In the genomic region with DNA sequence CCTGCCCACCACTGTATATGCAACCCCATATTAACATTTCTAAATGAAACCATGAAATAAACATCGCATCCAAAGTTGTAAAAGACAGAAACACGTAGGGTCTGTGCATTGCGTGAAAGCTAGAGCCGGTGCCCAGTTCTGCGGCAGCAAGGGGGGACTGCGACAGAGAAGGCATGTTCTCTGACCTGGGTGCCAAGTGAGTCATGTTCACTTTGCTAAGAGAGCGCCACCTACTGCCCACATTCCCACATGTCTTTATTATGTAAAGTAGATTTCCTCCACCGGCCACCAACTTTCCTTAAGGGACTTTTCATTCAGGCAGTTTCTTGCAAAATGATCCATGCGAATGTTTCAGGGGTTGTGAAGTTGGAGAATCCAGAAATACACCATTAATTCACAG, we compare ENCODE assay signal across 8 mouse cellular contexts. TPM values are rescaled to one million over a fixed set of nuclear protein-coding genes. Genes with fewer than 3 reads are reported as not detected.
DNase-seq lines count a peak whose midpoint lies in the region; ATAC-seq and TF ChIP-seq lines count a peak whose summit lies in the region.

No protein-coding gene starts in this region.

- H3K27me3 ChIP-seq in C2C12 (ENCODE audit: control insufficient read depth, insufficient read depth, insufficient read length), result no peaks in the 10 kb centered on the region
- H3K27me3 ChIP-seq in embryonic facial prominence, embryonic 14.5 days (replicated peaks; ENCODE audit: control insufficient read depth, insufficient read depth, low read length), result no peaks in the 10 kb centered on the region

- no peak overlapping the region for H3ac ChIP-seq in C2C12 (ENCODE audit: control insufficient read depth, insufficient read length, low read depth)

- no peaks in the 10 kb centered on the region for H3K9me3 ChIP-seq in embryonic facial prominence, embryonic 14.5 days (ENCODE audit: control insufficient read depth, low read length)

- H3K4me1 ChIP-seq in embryonic facial prominence, embryonic 14.5 days (ENCODE audit: control insufficient read depth, insufficient read depth, low read length), result peaks cover 4% of the 10 kb centered on the region

- no peak overlapping the region for H3K27ac ChIP-seq in embryonic facial prominence, embryonic 14.5 days (replicated peaks; ENCODE audit: low read depth, low read length)

- H3K4me2 ChIP-seq in embryonic facial prominence, embryonic 14.5 days (ENCODE audit: low read depth, low read length), result no peak overlapping the region

- no peaks in the 10 kb centered on the region for H3K36me3 ChIP-seq in C2C12 (ENCODE audit: control insufficient read depth, insufficient read depth)
- no peaks in the 10 kb centered on the region for H3K36me3 ChIP-seq in embryonic facial prominence, embryonic 14.5 days (ENCODE audit: control insufficient read depth, insufficient read depth, low read length)

- DNase-seq in adrenal gland, postnatal 36 days, result peak; percentile 72 to 81
- DNase-seq in embryonic facial prominence, embryonic 14.5 days (ENCODE audit: low spot score), result peak; percentile 93
- DNase-seq in heart, adult 9 months (ENCODE audit: low spot score in 2 of 2), result peak; percentile 58 to 80
- peak; percentile 82 to 94 for DNase-seq in kidney, postnatal 25 days
- peak; percentile 67 to 78 for DNase-seq in lung, adult 18-20 months
- DNase-seq in retina, adult 2 months (ENCODE audit: low read depth, low spot score), result peak; percentile 23
- DNase-seq in thymus, postnatal 36 days, result peak; percentile 38 to 59

- 13% methylated on average over 9 of the region's 9 CpGs for WGBS in embryonic facial prominence, embryonic 14.5 days

- peak; percentile 62 for ATAC-seq in embryonic facial prominence, embryonic 14.5 days (ENCODE audit: low read depth)

- no peaks in the 10 kb centered on the region for H3K79me3 ChIP-seq in C2C12 (ENCODE audit: low read depth)

- no peaks in the 10 kb centered on the region for H3K79me2 ChIP-seq in C2C12 (ENCODE audit: control insufficient read depth, insufficient read depth)

- TF ChIP-seq CTCF in C2C12 (IDR thresholded peaks at IDR 0.05; ENCODE audit: control insufficient read depth, insufficient read depth, insufficient read length), result no peak

- H3K9ac ChIP-seq in embryonic facial prominence, embryonic 14.5 days (ENCODE audit: low read depth, low read length), result no peak overlapping the region

- H3K4me3 ChIP-seq in C2C12 (ENCODE audit: insufficient read depth, poor library complexity, severe bottlenecking), result no peak overlapping the region
- no peak overlapping the region for H3K4me3 ChIP-seq in embryonic facial prominence, embryonic 14.5 days (ENCODE audit: low read depth, low read length)

TF ChIP-seq in C2C12, 6 proteins besides CTCF, POLR2A, EP300 and RAD21:
- TF ChIP-seq CEBPB (IDR thresholded peaks at IDR 0.05; ENCODE audit: low read depth) (no peak), FOSL1 (IDR thresholded peaks at IDR 0.05; ENCODE audit: insufficient read depth, low read length, poor library complexity, severe bottlenecking) (no peak), MAX (IDR thresholded peaks at IDR 0.05) (peak; percentile 62), USF1 (IDR thresholded peaks at IDR 0.05; ENCODE audit: low read depth) (no peak), MYOG (IDR thresholded peaks at IDR 0.05; ENCODE audit: control insufficient read depth, extremely low read depth, insufficient read length) (no peak), MYOD1 (IDR thresholded peaks at IDR 0.05; ENCODE audit: control insufficient read depth, insufficient read length, low read depth) (no peak)

RNA-seq across cellular contexts. Expression of gene Mep1a, which starts 44.0 kb away (rescaled TPM):
- not detected for polyA plus RNA-seq in C2C12 (2012; fragmentation: generic; extraction: Trizol)
- not detected for total RNA-seq in adrenal gland, postnatal 36 days (2021)
- polyA plus RNA-seq in embryonic facial prominence, embryonic 14.5 days (2014; fragmentation: Nextera tagmentation; extraction: Ambion mirVana), result 0.38 and 0.45 TPM in 2 replicates

Comparison
In these comparisons a context has a peak if more than half of its experiments do, and no peak if none do; other contexts are left out.
1. DNase-seq: peak in every context shown above with its lines; median percentile 93 in embryonic facial prominence, embryonic 14.5 days; 88 in kidney, postnatal 25 days; 76 in adrenal gland, postnatal 36 days; 72 in lung, adult 18-20 months; 69 in heart, adult 9 months; 48 in thymus, postnatal 36 days; 23 in retina, adult 2 months.